Mouse (Mus musculus) thymus, adult 2 months (tissue): ENCODE data around the gene Prps1.

ENCODE experiments used
- CTCF ChIP-seq: fragments of 200-500 bp; IDR thresholded peaks from 2 replicates; pipeline ENCODE4 v1.5.1; 2012; ENCODE audit warnings: mild to moderate bottlenecking, control low read depth, low read length, moderate library complexity, borderline replicate concordance; ENCODE audit not compliant: control insufficient read depth, poor library complexity, insufficient read depth; ENCODE audit errors: extremely low read depth
- POLR2A ChIP-seq: fragments of 200-500 bp; IDR thresholded peaks from 2 replicates; pipeline ENCODE4 v1.6.1; 2012; ENCODE audit warnings: mild to moderate bottlenecking, low read length, control low read depth, moderate library complexity; ENCODE audit not compliant: control insufficient read depth, poor library complexity, insufficient read depth; ENCODE audit errors: extremely low read depth

DNA sequence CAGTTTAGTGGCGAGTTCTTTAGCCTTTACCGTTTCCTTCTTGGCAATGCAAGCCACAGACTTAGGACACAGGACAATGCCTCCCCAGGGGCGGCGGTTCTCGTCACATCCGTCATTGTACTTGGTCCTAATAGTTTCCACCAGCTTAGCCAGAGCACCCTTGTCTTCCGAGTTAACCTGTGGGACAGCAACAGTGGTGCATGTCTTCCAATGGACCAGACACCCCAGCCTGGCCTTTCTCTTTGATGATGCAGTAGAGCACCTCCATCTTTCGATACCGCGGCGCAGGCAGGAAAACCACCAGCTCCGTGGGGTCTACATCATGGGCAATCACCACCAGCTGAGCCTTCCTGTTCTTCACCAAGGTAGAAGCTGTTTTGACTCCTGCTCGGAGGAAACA lies 10.9 kb upstream of the Prps1 start:
- no peak for TF ChIP-seq CTCF
- TF ChIP-seq POLR2A, result no peak
